ENCODE assay signal across 19 mouse cellular contexts in genomic region chr1:190974191-190974590, GRCm38 (mm10). TPM values are rescaled to one million over a fixed set of nuclear protein-coding genes. Genes with fewer than 3 reads are reported as not detected.
DNase-seq lines count a peak whose midpoint lies in the region; ATAC-seq and TF ChIP-seq lines count a peak whose summit lies in the region.
"Had no signal": no experiment of that assay in that cellular context is flagged by ENCODE, and none has a peak within 500 bp of the region (broad histone marks: within the 10 kb centered on the region; RNA-seq: fewer than 3 reads in every experiment).

No protein-coding gene starts in this region.

- peak; percentile 54 to 64 for DNase-seq in cerebellum, postnatal 25 days
- no peak for DNase-seq in cerebellum, adult 9-11 months
- no peak for DNase-seq in heart, embryonic 10.5 days (ENCODE audit: low spot score)
- DNase-seq in heart, adult 18-20 months, result no peak
- no peak for DNase-seq in heart, postnatal 10 days
- DNase-seq in embryo, embryonic 11 days, result no peak
- DNase-seq: adrenal gland, adult 2 months; adrenal gland, postnatal 25 days; gastrocnemius, postnatal 36 days; kidney, adult 11 months; kidney, adult 9 months had no signal

- H3ac ChIP-seq in myocyte (ENCODE audit: control insufficient read depth, insufficient read length), result no peak overlapping the region

- H3K9me3 ChIP-seq in heart, embryonic 10.5 days, result no peaks in the 10 kb centered on the region
- no peaks in the 10 kb centered on the region for H3K9me3 ChIP-seq in heart, embryonic 14.5 days (ENCODE audit: control insufficient read depth, low read length)
- H3K9me3 ChIP-seq: embryonic facial prominence, embryonic 12.5 days; hindbrain, embryonic 13.5 days had no signal

- H3K27me3 ChIP-seq in heart, embryonic 10.5 days (ENCODE audit: insufficient read depth, poor library complexity, severe bottlenecking), result no peaks in the 10 kb centered on the region
- H3K27me3 ChIP-seq in heart, embryonic 14.5 days (ENCODE audit: control insufficient read depth, insufficient read depth, low read length), result no peaks in the 10 kb centered on the region
- no peaks in the 10 kb centered on the region for H3K27me3 ChIP-seq in myocyte (ENCODE audit: control insufficient read depth, insufficient read depth, insufficient read length)
- H3K27me3 ChIP-seq: embryonic facial prominence, embryonic 12.5 days; hindbrain, embryonic 13.5 days had no signal

- H3K79me2 ChIP-seq in myocyte (ENCODE audit: control insufficient read depth, insufficient read depth), result peaks cover 17% of the 10 kb centered on the region

- ATAC-seq in heart, embryonic 14.5 days (ENCODE audit: insufficient number of reproducible peaks, insufficient read depth, low FRiP score, low read depth), result no peak
- ATAC-seq: forebrain, embryonic 14.5 days; hindbrain, postnatal 0 days had no signal

- peaks cover 67% of the 10 kb centered on the region for H3K36me3 ChIP-seq in heart, embryonic 10.5 days
- peaks cover 62% of the 10 kb centered on the region for H3K36me3 ChIP-seq in heart, embryonic 14.5 days (ENCODE audit: control insufficient read depth, insufficient read depth, low read length)
- peaks cover 12% of the 10 kb centered on the region for H3K36me3 ChIP-seq in myocyte (ENCODE audit: control insufficient read depth, insufficient read depth)

- no peak overlapping the region for H3K4me2 ChIP-seq in heart, embryonic 14.5 days (ENCODE audit: low read length)
- peak overlapping the region; percentile 24 for H3K4me2 ChIP-seq in myocyte (ENCODE audit: low read depth)
- H3K4me2 ChIP-seq: embryonic facial prominence, embryonic 12.5 days; hindbrain, embryonic 13.5 days had no signal

- peak overlapping the region; percentile 36; the same call in 1 of the 2 replicates for H3K9ac ChIP-seq in heart, embryonic 14.5 days (ENCODE audit: low read length)

- intact Hi-C loops in heart, postnatal 10 days (cut with DNase I), result no loop called here

- 90% methylated on average over 8 of the region's 8 CpGs for WGBS in heart, embryonic 10.5 days
- WGBS in heart, embryonic 14.5 days, result 86% methylated on average over 8 of the region's 8 CpGs

- no peak overlapping the region for H3K4me3 ChIP-seq in heart, embryonic 10.5 days
- H3K4me3 ChIP-seq in heart, embryonic 14.5 days (ENCODE audit: control insufficient read depth in 1 of 2, insufficient read depth in 1 of 2, low read depth in 1 of 2, low read length in 2 of 2), result no peak overlapping the region
- H3K4me3 ChIP-seq in myocyte, result no peak overlapping the region
- H3K4me3 ChIP-seq: embryonic facial prominence, embryonic 12.5 days; hindbrain, embryonic 13.5 days had no signal

- TF ChIP-seq POLR2A in myocyte (IDR thresholded peaks at IDR 0.05; ENCODE audit: insufficient read length, low read depth), result no peak

- H3K4me1 ChIP-seq in heart, embryonic 10.5 days, result peaks cover 72% of the 10 kb centered on the region
- peaks cover 36 to 59% of the 10 kb centered on the region in 2 experiments for H3K4me1 ChIP-seq in heart, embryonic 14.5 days (ENCODE audit: control insufficient read depth in 2 of 2, insufficient read depth in 2 of 2, low read length in 2 of 2)

- peak overlapping the region; percentile 80 for H3K27ac ChIP-seq in heart, embryonic 10.5 days
- peak overlapping the region; percentile 15 to 88; a peak in 2 of 4 replicates for H3K27ac ChIP-seq in heart, embryonic 14.5 days (replicated peaks in 1 of 2; ENCODE audit: control insufficient read depth in 1 of 2, insufficient read depth in 1 of 2, low read depth in 2 of 2, low read length in 2 of 2)
- H3K27ac ChIP-seq: embryonic facial prominence, embryonic 12.5 days; hindbrain, embryonic 13.5 days; hindbrain, postnatal 0 days; kidney, postnatal 0 days had no signal

TF ChIP-seq in myocyte, 11 proteins besides CTCF, POLR2A, EP300 and RAD21:
- TF ChIP-seq TCF12 (IDR thresholded peaks at IDR 0.05; ENCODE audit: insufficient read depth, poor library complexity, severe bottlenecking), result no peak
- no peak for TF ChIP-seq MYOG (IDR thresholded peaks at IDR 0.05; ENCODE audit: control insufficient read depth in 1 of 3, insufficient read depth in 1 of 3, insufficient read length in 2 of 3, low read depth in 2 of 3)
- TF ChIP-seq USF1 (IDR thresholded peaks at IDR 0.05; ENCODE audit: low read depth), result no peak
- TF ChIP-seq E2F4 (IDR thresholded peaks at IDR 0.05; ENCODE audit: insufficient read depth), result no peak
- no peak for TF ChIP-seq MAX (IDR thresholded peaks at IDR 0.05; ENCODE audit: low read depth)
- TF ChIP-seq POLR2AphosphoS2 (IDR thresholded peaks at IDR 0.05; ENCODE audit: insufficient read length, low read depth), result no peak
- TF ChIP-seq SRF (IDR thresholded peaks at IDR 0.05; ENCODE audit: control insufficient read depth, insufficient read length, low read depth), result no peak
- TF ChIP-seq MYOD1 (IDR thresholded peaks at IDR 0.05; ENCODE audit: control insufficient read depth in 1 of 3, insufficient read length in 2 of 3, low read depth in 2 of 3), result no peak
- no peak for TF ChIP-seq TCF3 (IDR thresholded peaks at IDR 0.05; ENCODE audit: insufficient read length, low read depth)

RNA-seq across cellular contexts. Expression of gene Vash2, which starts 4.9 kb away (rescaled TPM):
- 56.7 and 78.7 TPM in 2 replicates for polyA plus RNA-seq in heart, embryonic 10.5 days (2016; fragmentation: Nextera tagmentation; extraction: Ambion mirVana)
- total RNA-seq in heart, adult 18-20 months (2021), result under 1 TPM; 0.20 to 0.33 TPM
- polyA plus RNA-seq in heart, embryonic 14.5 days (2014; fragmentation: Nextera tagmentation; extraction: Ambion mirVana), result 60.7 and 63.4 TPM in 2 replicates
- total RNA-seq in heart, postnatal 10 days (2021), result 1 to 10 TPM; 6.3 to 7.5 TPM
- polyA plus RNA-seq in myocyte (2012; fragmentation: generic; extraction: Trizol), result 20.0 TPM
- total RNA-seq: hematopoietic stem cell, adult 5-6 weeks had no signal

RNA-seq across cellular contexts. Expression of gene Angel2, which starts 49.3 kb away (rescaled TPM):
- 33.4 and 38.8 TPM in 2 replicates for polyA plus RNA-seq in heart, embryonic 10.5 days (2016; fragmentation: Nextera tagmentation; extraction: Ambion mirVana)
- 10 to 100 TPM; 23.2 to 28.2 TPM for total RNA-seq in heart, adult 18-20 months (2021)
- polyA plus RNA-seq in heart, embryonic 14.5 days (2014; fragmentation: Nextera tagmentation; extraction: Ambion mirVana), result 28.6 and 35.4 TPM in 2 replicates
- total RNA-seq in heart, postnatal 10 days (2021), result 10 to 100 TPM; 28.1 to 32.9 TPM
- 17.7 TPM for polyA plus RNA-seq in myocyte (2012; fragmentation: generic; extraction: Trizol)

RNA-seq across cellular contexts. Expression of gene Flvcr1, which starts 51.8 kb away (rescaled TPM):
- 4.4 and 8.5 TPM in 2 replicates for polyA plus RNA-seq in heart, embryonic 10.5 days (2016; fragmentation: Nextera tagmentation; extraction: Ambion mirVana)
- 1 to 10 TPM; 3.4 to 4.1 TPM for total RNA-seq in heart, adult 18-20 months (2021)
- 3.5 and 4.0 TPM in 2 replicates for polyA plus RNA-seq in heart, embryonic 14.5 days (2014; fragmentation: Nextera tagmentation; extraction: Ambion mirVana)
- 10 to 100 TPM in 1 of 2 experiments, 1 to 10 TPM in 1; 8.8 to 10.3 TPM for total RNA-seq in heart, postnatal 10 days (2021)
- polyA plus RNA-seq in myocyte (2012; fragmentation: generic; extraction: Trizol), result 2.2 TPM

Comparison
In these comparisons a context has a peak if more than half of its experiments do, and no peak if none do; other contexts are left out.
1. DNase-seq: peak in cerebellum, postnatal 25 days (2 of 2); none in cerebellum, adult 9-11 months (single experiment), heart, embryonic 10.5 days (single experiment), heart, adult 18-20 months (0 of 2), heart, postnatal 10 days (0 of 2) and embryo, embryonic 11 days (single experiment).